Mouse (Mus musculus): ENCODE measurements around the gene Camkmt.

Gene Camkmt

GRCm38 (mm10) chr17:85372523-85372922 is 282.2 kb downstream of the Camkmt start:
- no peak for DNase-seq (ENCODE audit: low spot score)

GRCm38 (mm10) chr17:85374100-85374833 is 283.9 kb downstream of the Camkmt start:
- no peak for DNase-seq (ENCODE audit: low spot score)

GRCm38 (mm10) chr17:85374834-85375176 is 284.5 kb downstream of the Camkmt start:
- DNase-seq (ENCODE audit: low spot score), result no peak

GRCm38 (mm10) chr17:85375523-85375922 is 285.2 kb downstream of the Camkmt start:
- no peak for DNase-seq (ENCODE audit: low spot score)

GRCm38 (mm10) chr17:85377496-85377895 is 287.1 kb downstream of the Camkmt start:
- DNase-seq (ENCODE audit: low spot score), result no peak

GRCm38 (mm10) chr17:85379101-85379500 is 288.7 kb downstream of the Camkmt start:
- DNase-seq (ENCODE audit: low spot score), result no peak

GRCm38 (mm10) chr17:85381578-85382223 is 291.3 kb downstream of the Camkmt start:
- DNase-seq (ENCODE audit: low spot score), result no peak

GRCm38 (mm10) chr17:85382344-85382743 is 292.0 kb downstream of the Camkmt start:
- no peak for DNase-seq (ENCODE audit: low spot score)

- DNase-seq (ENCODE audit: low spot score), result no peak
Observed at GRCm38 (mm10) chr17:85382906-85383305, 292.6 kb downstream of the Camkmt start.

GRCm38 (mm10) chr17:85393091-85393890 is 302.9 kb downstream of the Camkmt start:
- no peak for DNase-seq (ENCODE audit: low spot score)

- no peak for DNase-seq (ENCODE audit: low spot score)
Observed at GRCm38 (mm10) chr17:85393891-85394321, 303.6 kb downstream of the Camkmt start.

- no peak for DNase-seq (ENCODE audit: low spot score)
Observed at GRCm38 (mm10) chr17:85395502-85395901, 305.1 kb downstream of the Camkmt start.

GRCm38 (mm10) chr17:85400751-85401150 is 310.4 kb downstream of the Camkmt start:
- DNase-seq (ENCODE audit: low spot score), result no peak

GRCm38 (mm10) chr17:85405161-85405560 is 314.8 kb downstream of the Camkmt start:
- no peak for DNase-seq (ENCODE audit: low spot score)

- no peak for DNase-seq (ENCODE audit: low spot score)
Observed at GRCm38 (mm10) chr17:85406195-85406594, 315.8 kb downstream of the Camkmt start.

- DNase-seq (ENCODE audit: low spot score), result no peak
Observed at GRCm38 (mm10) chr17:85428831-85429230, 338.5 kb downstream of the Camkmt start.

- DNase-seq (ENCODE audit: low spot score), result no peak
Observed at GRCm38 (mm10) chr17:85432923-85433322, 342.6 kb downstream of the Camkmt start.

- DNase-seq (ENCODE audit: low spot score), result no peak
Observed at GRCm38 (mm10) chr17:85443036-85443435, 352.7 kb downstream of the Camkmt start.

- DNase-seq (ENCODE audit: low spot score), result no peak
Observed at GRCm38 (mm10) chr17:85454419-85454983, 364.1 kb downstream of the Camkmt start.

- DNase-seq (ENCODE audit: low spot score), result no peak
Observed at GRCm38 (mm10) chr17:85455063-85455462, 364.7 kb downstream of the Camkmt start.

GRCm38 (mm10) chr17:85458075-85458474 is 367.7 kb downstream of the Camkmt start:
- DNase-seq (ENCODE audit: low spot score), result no peak

- no peak for DNase-seq (ENCODE audit: low spot score)
Observed at GRCm38 (mm10) chr17:85458589-85458988, 368.2 kb downstream of the Camkmt start.

Measured in ovary, adult 18-20 months (tissue).